Mouse (Mus musculus) midbrain, embryonic 11.5 days (tissue): ENCODE data around the gene Arsg. TPM values are rescaled to one million over a fixed set of nuclear protein-coding genes. Genes with fewer than 3 reads are reported as not detected.

Experiments
- ATAC-seq: fragments of 200-750 bp; cut with Nextera tagmentation; 2 replicates; pipeline ENCODE4 v1.8.0; 2017; ENCODE audit warnings: moderate TSS enrichment, moderate library complexity; ENCODE audit not compliant: low FRiP score
- DNase-seq: peaks from one replicate; pipeline ENCODE4 v3.0.0; 2015; ENCODE audit warnings: low spot score; ENCODE audit errors: missing footprints
- H3K27ac ChIP-seq: fragments of 300-500 bp; sonication (generic); 2 replicates; pipeline ENCODE4 v1.5.1; 2014; ENCODE audit warnings: low read depth, low read length
- H3K27me3 ChIP-seq: fragments of 300-500 bp; sonication (generic); 2 replicates; pipeline ENCODE4 v1.6.1; 2014; ENCODE audit warnings: mild to moderate bottlenecking, low read length, moderate library complexity, mixed read lengths; ENCODE audit not compliant: control insufficient read depth, insufficient read depth
- H3K36me3 ChIP-seq: fragments of 300-500 bp; sonication (generic); 2 replicates; pipeline ENCODE4 v1.6.1; 2014; ENCODE audit warnings: mild to moderate bottlenecking, low read length, moderate library complexity, mixed read lengths; ENCODE audit not compliant: control insufficient read depth, insufficient read depth
- H3K4me1 ChIP-seq: fragments of 300-500 bp; sonication (generic); 2 replicates; pipeline ENCODE4 v1.6.1; 2014; ENCODE audit warnings: low read length; ENCODE audit not compliant: control insufficient read depth, insufficient read depth
- H3K4me2 ChIP-seq: fragments of 300-500 bp; sonication (generic); 2 replicates; pipeline ENCODE4 v1.6.1; 2014; ENCODE audit warnings: mild to moderate bottlenecking, moderate library complexity
- H3K4me3 ChIP-seq: fragments of 300-500 bp; sonication (generic); 2 replicates; pipeline ENCODE4 v1.5.1; 2014; ENCODE audit warnings: low read depth, low read length
- H3K9ac ChIP-seq: fragments of 300-500 bp; sonication (generic); 2 replicates; pipeline ENCODE4 v1.6.1; 2014; ENCODE audit warnings: low read length
- H3K9me3 ChIP-seq: fragments of 300-500 bp; sonication (generic); 2 replicates; pipeline ENCODE4 v1.6.1; 2016; ENCODE audit warnings: low read length; ENCODE audit not compliant: control insufficient read depth
- WGBS: fragments of 180-500 bp; shearing (Covaris S2); extraction: QIAGEN DNeasy Blood & Tissue Kit; methylation state at CpG from one replicate; pipeline ENCODE4 v1.1.7; 2014; 5-methylcytosine and 5-hydroxymethylcytosine counted together
- polyA plus RNA-seq: library from polyadenylated mRNA; unstranded; fragments of >200 nt; fragmentation: Nextera tagmentation; extraction: Ambion mirVana; gene quantifications from 2 replicates; pipeline ENCODE4 v1.2.1, GENCODE M21; 2014

The Arsg gene
- polyA plus RNA-seq, 1 experiment from 2014 or later = 2.9 TPM

DNA sequence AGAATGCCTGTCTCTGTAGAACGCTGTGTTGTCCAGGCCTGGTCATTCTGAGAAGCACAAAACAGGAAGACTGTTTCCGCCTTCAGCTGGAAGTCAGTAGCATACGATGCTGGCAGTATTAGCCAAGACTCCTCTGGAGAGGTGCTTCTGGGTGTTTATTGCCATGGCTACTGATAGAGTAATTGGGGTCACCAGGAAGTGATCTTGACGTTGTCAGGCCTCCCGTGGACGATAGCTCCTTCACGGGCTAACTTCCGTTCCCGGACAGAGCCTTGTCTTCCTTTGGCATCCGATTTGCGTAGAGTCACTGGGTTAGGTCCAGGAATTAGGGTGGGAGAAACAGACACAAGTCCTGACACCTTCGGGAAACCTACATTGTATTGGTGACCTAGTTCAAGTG lies 86.1 kb downstream of the Arsg start:
- H3K27me3 ChIP-seq = no peaks in the 10 kb centered on the region
- no peaks in the 10 kb centered on the region for H3K9me3 ChIP-seq
- ATAC-seq = no peak
- no peaks in the 10 kb centered on the region for H3K4me1 ChIP-seq
- no peak overlapping the region for H3K4me2 ChIP-seq
- 92% methylated on average over 12 of the region's 12 CpGs for WGBS
- H3K9ac ChIP-seq = no peak overlapping the region
- H3K4me3 ChIP-seq = no peak overlapping the region
- H3K36me3 ChIP-seq = no peaks in the 10 kb centered on the region
- DNase-seq = no peak
- no peak overlapping the region for H3K27ac ChIP-seq

DNA sequence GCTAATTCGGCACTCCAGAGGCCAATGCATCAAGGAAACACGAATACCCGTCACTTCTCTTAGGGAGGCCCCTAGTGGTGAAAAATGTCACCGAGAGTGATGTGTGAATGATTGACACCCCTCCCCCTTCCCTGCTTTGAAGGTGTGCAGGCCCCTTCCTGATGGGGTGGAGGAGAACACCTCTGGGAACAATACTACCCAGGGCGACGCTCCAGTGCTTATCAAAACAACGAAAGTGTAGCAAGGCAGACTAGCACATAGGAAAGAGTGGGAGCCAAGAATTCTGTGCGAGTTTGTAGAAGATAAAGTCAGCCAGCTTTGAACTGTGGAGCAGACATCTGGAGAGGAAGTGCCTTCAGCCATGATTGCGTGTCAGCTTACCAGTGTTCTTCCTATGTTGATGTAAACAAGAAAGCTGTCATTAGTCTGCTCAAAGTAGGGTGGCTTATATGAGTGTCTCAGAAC lies 87.7 kb downstream of the Arsg start:
- DNase-seq (no peak), ATAC-seq (no peak)

DNA sequence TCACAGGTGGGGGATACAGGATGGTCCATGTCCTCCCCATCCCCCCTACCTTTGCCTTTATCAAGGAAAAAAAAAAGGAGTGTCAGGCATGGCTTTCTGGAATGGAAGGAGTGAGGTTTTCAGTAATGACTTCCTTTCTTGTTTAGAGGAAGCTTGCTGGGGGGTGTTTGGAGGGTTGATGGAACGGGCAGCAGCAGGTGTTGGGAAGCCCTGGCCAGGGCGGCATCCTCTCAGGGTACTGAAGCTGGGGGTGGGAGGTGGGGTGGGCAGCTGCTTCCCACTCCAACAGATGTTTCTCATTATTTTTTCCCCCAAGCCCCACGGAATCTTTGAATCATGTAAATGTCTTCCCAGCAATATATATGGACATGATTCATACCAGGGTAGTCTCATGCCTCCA lies 88.3 kb downstream of the Arsg start:
- H3K4me1 ChIP-seq = no peaks in the 10 kb centered on the region
- DNase-seq (no peak), ATAC-seq (no peak)
- 79% methylated on average over 3 of the region's 3 CpGs for WGBS
- H3K27me3 ChIP-seq = no peaks in the 10 kb centered on the region
- H3K9ac ChIP-seq = no peak overlapping the region
- no peak overlapping the region for H3K4me2 ChIP-seq
- no peak overlapping the region for H3K4me3 ChIP-seq
- H3K36me3 ChIP-seq = no peaks in the 10 kb centered on the region
- H3K27ac ChIP-seq = no peak overlapping the region
- no peaks in the 10 kb centered on the region for H3K9me3 ChIP-seq

More for the DNA sequence above, 87.7 kb downstream of the Arsg start:
- no peaks in the 10 kb centered on the region for H3K27me3 ChIP-seq
- H3K4me2 ChIP-seq = no peak overlapping the region
- no peak overlapping the region for H3K9ac ChIP-seq
- 46% methylated on average over 9 of the region's 9 CpGs for WGBS
- H3K36me3 ChIP-seq = no peaks in the 10 kb centered on the region
- no peaks in the 10 kb centered on the region for H3K4me1 ChIP-seq
- H3K4me3 ChIP-seq = no peak overlapping the region
- no peaks in the 10 kb centered on the region for H3K9me3 ChIP-seq
- no peak overlapping the region for H3K27ac ChIP-seq

DNA sequence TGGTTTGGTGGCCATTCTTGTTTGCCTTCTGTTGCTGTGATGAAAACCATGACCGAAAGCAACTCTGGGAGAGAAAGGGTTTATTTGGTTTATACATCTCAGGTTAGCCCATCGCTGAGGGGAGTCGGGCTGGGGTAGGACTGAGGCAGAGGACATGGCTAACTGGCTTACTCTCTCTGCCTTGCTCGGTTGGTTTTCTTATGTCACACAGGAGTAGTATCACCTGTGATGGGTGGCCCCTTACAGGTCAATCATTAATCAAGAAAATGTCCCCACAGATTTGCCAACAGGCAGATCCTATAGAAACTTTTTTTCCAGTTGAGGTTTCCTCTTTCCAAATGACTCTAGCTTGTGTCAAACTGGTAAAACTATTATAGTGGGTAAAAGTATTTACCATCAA lies 90.5 kb downstream of the Arsg start:
- H3K9ac ChIP-seq = no peak overlapping the region
- H3K27me3 ChIP-seq = no peaks in the 10 kb centered on the region
- H3K27ac ChIP-seq = no peak overlapping the region
- DNase-seq (no peak), ATAC-seq (no peak)
- H3K9me3 ChIP-seq = no peaks in the 10 kb centered on the region
- H3K36me3 ChIP-seq = no peaks in the 10 kb centered on the region
- H3K4me1 ChIP-seq = no peaks in the 10 kb centered on the region
- H3K4me2 ChIP-seq = no peak overlapping the region
- 88% methylated on average over 4 of the region's 4 CpGs for WGBS
- no peak overlapping the region for H3K4me3 ChIP-seq

DNA sequence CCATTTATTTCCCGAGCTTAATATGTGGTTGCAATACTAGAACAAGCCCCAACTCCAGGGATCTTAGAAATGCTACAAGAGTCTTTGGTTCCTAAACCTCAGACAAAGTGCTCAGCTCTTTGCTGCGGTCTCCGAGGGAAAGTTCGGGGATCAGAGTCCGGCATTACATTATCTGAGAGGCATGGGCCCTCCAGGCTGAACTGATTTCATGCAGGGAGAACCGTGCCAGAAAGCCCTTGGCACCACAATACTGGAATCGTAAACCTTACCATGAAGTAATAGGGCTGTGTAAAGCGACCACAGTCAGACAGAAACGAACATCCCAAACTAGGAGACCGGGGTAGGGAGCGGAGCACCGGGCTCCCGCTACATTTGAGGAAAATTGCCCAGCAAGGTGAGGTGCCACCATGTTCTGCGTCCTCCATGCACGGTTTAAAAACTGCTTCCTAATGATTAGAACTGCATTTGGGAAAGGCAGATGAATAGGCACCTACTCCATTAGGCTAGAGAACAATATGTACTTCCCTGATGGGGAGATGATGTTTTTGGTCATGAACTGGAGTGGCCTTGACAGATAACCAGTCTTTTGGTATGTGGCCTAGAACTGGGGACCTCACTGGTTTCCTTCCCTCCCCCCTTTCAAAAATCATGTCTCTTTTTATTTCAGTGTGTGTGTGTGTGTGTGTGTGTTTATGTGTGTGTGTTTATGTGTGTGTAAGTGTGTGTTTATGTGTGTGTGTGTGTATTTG lies 91.5 kb downstream of the Arsg start:
- H3K4me3 ChIP-seq = no peak overlapping the region
- 93% methylated on average over 15 of the region's 15 CpGs for WGBS

DNA sequence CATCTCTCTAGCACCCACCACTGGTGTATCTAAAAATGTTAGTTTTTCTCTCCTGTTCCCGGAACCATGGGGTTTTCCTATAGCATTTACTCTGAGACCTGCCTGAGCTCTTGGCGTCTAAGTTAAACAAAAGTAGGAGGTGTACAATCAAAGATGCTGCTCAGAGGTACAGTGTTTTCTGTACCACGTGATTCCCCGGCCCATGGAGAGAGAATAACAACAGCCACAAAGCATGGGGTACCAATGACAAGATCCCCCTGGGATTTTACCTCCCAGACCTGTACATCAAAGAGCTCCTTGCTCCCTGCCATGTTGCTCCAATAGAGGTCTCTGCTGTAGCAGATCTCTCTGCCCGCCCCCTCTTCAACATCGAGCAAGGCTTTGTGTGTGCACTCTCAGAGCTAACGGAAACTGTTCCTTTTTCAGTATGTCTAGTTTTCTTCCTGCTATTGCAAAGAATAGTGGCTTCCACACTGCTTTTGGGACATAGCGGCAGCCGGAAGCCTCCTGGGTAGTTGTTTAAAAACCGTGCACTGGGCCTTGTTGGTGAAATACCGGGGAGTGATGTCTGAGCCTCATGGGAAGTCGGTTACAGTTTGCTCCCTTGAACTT lies 95.9 kb downstream of the Arsg start:
- WGBS = 68% methylated on average over 12 of the region's 12 CpGs
- H3K4me1 ChIP-seq = no peaks in the 10 kb centered on the region
- no peaks in the 10 kb centered on the region for H3K36me3 ChIP-seq
- H3K9me3 ChIP-seq = no peaks in the 10 kb centered on the region
- no peaks in the 10 kb centered on the region for H3K27me3 ChIP-seq
- H3K4me2 ChIP-seq = no peak overlapping the region
- no peak for ATAC-seq
- no peak overlapping the region for H3K27ac ChIP-seq
- no peak overlapping the region for H3K4me3 ChIP-seq
- no peak overlapping the region for H3K9ac ChIP-seq
- no peak for DNase-seq

More for the DNA sequence above, 91.5 kb downstream of the Arsg start:
- no peak overlapping the region for H3K27ac ChIP-seq
- H3K27me3 ChIP-seq = no peaks in the 10 kb centered on the region
- ATAC-seq (no peak), DNase-seq (no peak)
- no peak overlapping the region for H3K9ac ChIP-seq
- no peak overlapping the region for H3K4me2 ChIP-seq
- no peaks in the 10 kb centered on the region for H3K36me3 ChIP-seq
- H3K4me1 ChIP-seq = no peaks in the 10 kb centered on the region
- no peaks in the 10 kb centered on the region for H3K9me3 ChIP-seq

DNA sequence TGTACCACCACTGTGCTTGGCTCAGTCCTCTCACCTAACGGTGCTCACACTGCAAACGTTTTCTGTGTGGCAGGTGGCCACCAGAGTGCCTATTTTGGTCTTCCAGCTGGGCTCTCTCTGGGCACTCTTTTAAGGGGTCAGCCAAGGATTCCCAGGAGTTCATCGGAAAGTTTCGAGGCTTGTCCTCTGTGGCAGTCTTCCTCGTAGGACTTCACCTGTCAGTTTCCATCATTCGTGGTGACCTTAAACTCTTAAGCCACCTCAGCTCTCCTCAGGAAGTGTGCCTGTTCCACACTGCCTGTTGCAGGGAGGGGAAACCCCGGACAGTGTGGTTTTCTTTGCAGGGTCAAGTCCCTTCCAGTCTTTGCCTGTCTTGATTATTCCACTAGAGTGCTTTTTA lies 96.6 kb downstream of the Arsg start:
- no peak for DNase-seq
- no peaks in the 10 kb centered on the region for H3K36me3 ChIP-seq
- no peak for ATAC-seq
- H3K9ac ChIP-seq = no peak overlapping the region
- H3K4me2 ChIP-seq = no peak overlapping the region
- no peaks in the 10 kb centered on the region for H3K9me3 ChIP-seq
- H3K4me3 ChIP-seq = no peak overlapping the region
- WGBS = 76% methylated on average over 7 of the region's 7 CpGs
- H3K27ac ChIP-seq = no peak overlapping the region
- H3K27me3 ChIP-seq = no peaks in the 10 kb centered on the region
- no peaks in the 10 kb centered on the region for H3K4me1 ChIP-seq

DNA sequence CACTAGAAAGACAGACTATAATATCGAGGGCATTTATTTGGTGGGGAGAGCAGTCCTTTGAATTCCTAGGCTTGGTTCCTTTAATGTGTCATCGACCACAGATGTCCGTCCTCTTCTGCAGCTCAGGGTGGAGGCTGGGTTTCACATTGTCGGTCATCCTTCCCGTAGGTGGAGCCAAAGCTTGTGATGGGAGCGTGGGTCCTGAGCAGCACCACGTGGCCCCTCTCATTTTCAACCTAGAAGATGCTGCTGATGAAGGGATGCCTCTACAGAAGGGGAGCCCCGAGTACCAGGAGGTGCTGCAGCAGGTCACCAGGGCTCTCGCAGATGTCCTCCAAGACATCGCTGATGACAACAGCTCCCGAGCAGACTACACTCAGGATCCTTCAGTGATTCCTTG lies 98.9 kb downstream of the Arsg start:
- no peak overlapping the region for H3K27ac ChIP-seq
- DNase-seq (no peak), ATAC-seq (no peak)
- no peak overlapping the region for H3K4me3 ChIP-seq
- no peaks in the 10 kb centered on the region for H3K9me3 ChIP-seq
- no peaks in the 10 kb centered on the region for H3K36me3 ChIP-seq
- no peak overlapping the region for H3K4me2 ChIP-seq
- WGBS = 89% methylated on average over 11 of the region's 11 CpGs
- no peaks in the 10 kb centered on the region for H3K27me3 ChIP-seq
- H3K4me1 ChIP-seq = no peaks in the 10 kb centered on the region
- no peak overlapping the region for H3K9ac ChIP-seq

DNA sequence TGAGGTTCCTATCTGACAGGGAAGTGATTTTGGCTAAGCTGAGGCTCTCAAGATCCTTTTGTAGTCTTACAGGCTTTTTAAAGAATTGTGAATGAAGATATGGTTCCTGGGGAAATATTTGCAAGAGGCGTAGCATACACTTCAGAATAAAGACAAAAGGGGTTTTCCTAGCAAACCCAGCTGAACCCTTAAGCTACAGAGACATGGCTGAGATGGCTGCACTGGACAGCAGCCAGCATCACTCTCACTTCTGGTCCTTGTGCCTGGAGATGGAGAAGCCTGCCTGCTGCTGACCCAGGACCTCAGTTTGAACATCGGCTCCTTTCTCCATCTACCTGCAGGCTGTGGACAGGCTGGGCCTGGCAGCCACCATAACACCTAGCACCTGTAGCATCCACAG lies 101.4 kb downstream of the Arsg start:
- no peaks in the 10 kb centered on the region for H3K9me3 ChIP-seq
- WGBS = 95% methylated on average over 2 of the region's 2 CpGs
- no peak overlapping the region for H3K9ac ChIP-seq
- H3K4me1 ChIP-seq = no peaks in the 10 kb centered on the region
- no peak overlapping the region for H3K4me3 ChIP-seq
- H3K27ac ChIP-seq = no peak overlapping the region
- DNase-seq = no peak
- no peaks in the 10 kb centered on the region for H3K36me3 ChIP-seq
- H3K27me3 ChIP-seq = no peaks in the 10 kb centered on the region
- H3K4me2 ChIP-seq = no peak overlapping the region
- no peak for ATAC-seq
